Mouse (Mus musculus) liver, adult 2 months (tissue): ENCODE measurements at regions not wholly inside any gene's neighbourhood (a gene's known extent, or its start where the extent isn't known, plus 50 kb on each side); places are given as distances from the start of the nearest gene placed in this dataset.

Experiments
- CTCF ChIP-seq: fragments of 200-500 bp; IDR thresholded peaks from 2 replicates; pipeline ENCODE4 v1.5.1; 2011; ENCODE audit warnings: low read depth, low read length, control low read depth
- POLR2A ChIP-seq: fragments of 200-500 bp; IDR thresholded peaks from 2 replicates; pipeline ENCODE4 v1.6.1; 2011; ENCODE audit warnings: low read length, control low read depth; ENCODE audit not compliant: insufficient read depth; ENCODE audit errors: extremely low read depth

GRCm38 (mm10) chr14:102893241-102893640 lies 89.2 kb downstream of the Kctd12 start:
- TF ChIP-seq CTCF (no peak), POLR2A (no peak)
